Mouse (Mus musculus): ENCODE results near the gene B3galt2.

DNA sequence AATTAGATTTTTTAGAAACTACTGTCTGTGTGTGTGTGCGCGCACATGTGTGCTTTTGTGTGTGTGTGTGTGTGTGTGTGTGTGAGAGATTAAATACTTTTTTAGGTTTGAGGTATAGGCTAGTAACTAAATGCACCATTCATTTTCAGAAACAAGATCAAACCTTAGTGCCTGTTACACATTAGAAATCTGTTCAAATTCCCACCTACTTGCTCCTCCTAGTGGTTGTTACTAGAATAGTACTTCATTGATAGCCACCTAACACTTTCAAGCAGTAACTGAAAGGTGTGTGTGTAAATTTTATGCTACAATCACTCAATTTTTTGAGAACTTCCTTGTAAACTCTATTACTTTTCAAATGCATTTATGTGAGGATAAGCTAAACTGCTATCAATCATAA is 3.8 kb downstream of the B3galt2 start:
- TF ChIP-seq CTCF (IDR thresholded peaks at IDR 0.05; ENCODE audit: extremely low read depth, insufficient read depth, low read length) = no peak
- no peak for TF ChIP-seq POLR2A (IDR thresholded peaks at IDR 0.05; ENCODE audit: extremely low read depth, insufficient read depth, low read length)

Measured in cortical plate, adult 2 months (tissue).